Mouse (Mus musculus): ENCODE results near the gene Errfi1.
A peak's percentile ranks its signal among the peaks of the same experiment; 100 is the strongest.
"Not testable (repeated sequence)": the region's sequence is repeated elsewhere in the genome, so short reads cannot be mapped to it uniquely, and the experiment has no call there.

The Errfi1 gene

GRCm38 (mm10) chr4:150879631-150880030 lies 25.9 kb downstream of the Errfi1 start:
- DNase-seq (ENCODE audit: low read depth, low spot score) = no peak

GRCm38 (mm10) chr4:150880364-150880763 lies 26.6 kb downstream of the Errfi1 start:
- no peak for DNase-seq (ENCODE audit: low read depth, low spot score)

- DNase-seq (ENCODE audit: low read depth, low spot score) = no peak
Measured at GRCm38 (mm10) chr4:150882632-150883031, 28.9 kb downstream of the Errfi1 start.

- no peak for DNase-seq (ENCODE audit: low read depth, low spot score)
Measured at GRCm38 (mm10) chr4:150887903-150888302, 34.2 kb downstream of the Errfi1 start.

- DNase-seq (ENCODE audit: low read depth, low spot score) = no peak
Measured at GRCm38 (mm10) chr4:150888492-150888891, 34.8 kb downstream of the Errfi1 start.

GRCm38 (mm10) chr4:150889273-150889954 lies 35.7 kb downstream of the Errfi1 start:
- DNase-seq (ENCODE audit: low read depth, low spot score) = no peak

- no peak for DNase-seq (ENCODE audit: low read depth, low spot score)
Measured at GRCm38 (mm10) chr4:150889955-150890315, 36.2 kb downstream of the Errfi1 start.

- DNase-seq (ENCODE audit: low read depth, low spot score) = no peak
Measured at GRCm38 (mm10) chr4:150891308-150891707, 37.6 kb downstream of the Errfi1 start.

GRCm38 (mm10) chr4:150894718-150895501 lies 41.2 kb downstream of the Errfi1 start:
- DNase-seq (ENCODE audit: low read depth, low spot score) = no peak

- no peak for DNase-seq (ENCODE audit: low read depth, low spot score)
Measured at GRCm38 (mm10) chr4:150896896-150897624, 43.3 kb downstream of the Errfi1 start.

- DNase-seq (ENCODE audit: low read depth, low spot score) = peak; percentile 35
Measured at GRCm38 (mm10) chr4:150898716-150899365, 45.1 kb downstream of the Errfi1 start.

- no peak for DNase-seq (ENCODE audit: low read depth, low spot score)
Measured at GRCm38 (mm10) chr4:150900486-150900885, 46.8 kb downstream of the Errfi1 start.

- peak; percentile 54 for DNase-seq (ENCODE audit: low read depth, low spot score)
Measured at GRCm38 (mm10) chr4:150901651-150902050, 47.9 kb downstream of the Errfi1 start.

- no peak for DNase-seq (ENCODE audit: low read depth, low spot score)
Measured at GRCm38 (mm10) chr4:150902062-150902461, 48.3 kb downstream of the Errfi1 start.

GRCm38 (mm10) chr4:150903091-150903742 lies 49.5 kb downstream of the Errfi1 start:
- DNase-seq (ENCODE audit: low read depth, low spot score) = no peak

GRCm38 (mm10) chr4:150907099-150907498 lies 53.4 kb downstream of the Errfi1 start:
- no peak for DNase-seq (ENCODE audit: low read depth, low spot score)

- DNase-seq (ENCODE audit: low read depth, low spot score) = not testable (repeated sequence)
Measured at GRCm38 (mm10) chr4:150908512-150908911, 54.8 kb downstream of the Errfi1 start.

- peak; percentile 92 for DNase-seq (ENCODE audit: low read depth, low spot score)
Measured at GRCm38 (mm10) chr4:150909451-150910156, 55.9 kb downstream of the Errfi1 start.

GRCm38 (mm10) chr4:150910164-150910951 lies 56.6 kb downstream of the Errfi1 start:
- no peak for DNase-seq (ENCODE audit: low read depth, low spot score)

GRCm38 (mm10) chr4:150913743-150914142 lies 60.0 kb downstream of the Errfi1 start:
- DNase-seq (ENCODE audit: low read depth, low spot score) = no peak

Measured in c-Kit-negative CD71-positive TER-119-positive erythroid progenitor cells, embryonic 14.5 days (primary cell).